Mouse (Mus musculus): ENCODE measurements around the gene 1700028K03Rik.

1700028K03Rik gene

DNA sequence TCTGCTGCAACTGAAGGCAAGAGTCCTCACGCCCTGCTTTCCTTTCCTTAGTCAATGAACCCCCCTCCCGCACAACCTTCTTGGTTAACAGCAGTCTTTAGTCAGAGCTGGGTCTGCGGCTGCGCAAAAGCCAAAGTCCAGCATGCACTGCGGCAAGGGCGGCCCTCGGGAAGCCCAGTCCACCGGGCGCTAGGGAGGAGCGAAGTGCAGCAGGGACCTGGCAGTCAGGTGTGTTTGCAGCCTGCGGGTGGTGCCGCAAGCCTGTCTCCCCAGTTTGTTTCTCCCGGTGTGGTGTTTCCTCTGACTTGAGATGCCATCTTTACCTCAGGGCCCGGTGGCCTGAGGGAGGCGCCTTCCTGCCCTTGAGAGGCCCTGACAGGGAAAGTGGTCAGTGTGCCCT lies at the start of gene 1700028K03Rik:
Gene 1700028K03Rik (plus strand): TSS at position 129 of the 400 bp plus-strand sequence.
- in situ Hi-C loops (cut with MboI, MseI) = no loop called here

DNA sequence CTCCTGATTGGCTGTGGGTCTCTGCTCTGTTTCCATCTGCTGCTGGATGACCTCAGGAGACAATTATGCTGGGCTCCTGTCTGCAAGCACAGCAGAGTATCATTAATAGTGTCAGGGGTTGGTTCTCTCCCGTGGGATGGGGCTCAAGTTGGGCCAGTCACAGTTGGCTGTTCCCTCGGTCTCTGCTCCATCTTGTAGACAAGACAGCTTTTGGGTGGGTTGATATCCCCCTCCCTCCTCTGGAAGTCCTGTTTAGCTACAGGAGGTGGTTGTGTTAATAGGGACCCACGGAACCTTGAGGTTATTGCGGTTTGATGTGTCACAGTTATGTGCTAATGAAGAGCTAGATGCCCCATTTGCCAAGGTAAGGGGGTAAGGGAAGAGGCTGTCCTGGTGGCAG lies 45.5 kb upstream of the 1700028K03Rik start:
- in situ Hi-C loops (cut with MboI, MseI) = no loop called here

DNA sequence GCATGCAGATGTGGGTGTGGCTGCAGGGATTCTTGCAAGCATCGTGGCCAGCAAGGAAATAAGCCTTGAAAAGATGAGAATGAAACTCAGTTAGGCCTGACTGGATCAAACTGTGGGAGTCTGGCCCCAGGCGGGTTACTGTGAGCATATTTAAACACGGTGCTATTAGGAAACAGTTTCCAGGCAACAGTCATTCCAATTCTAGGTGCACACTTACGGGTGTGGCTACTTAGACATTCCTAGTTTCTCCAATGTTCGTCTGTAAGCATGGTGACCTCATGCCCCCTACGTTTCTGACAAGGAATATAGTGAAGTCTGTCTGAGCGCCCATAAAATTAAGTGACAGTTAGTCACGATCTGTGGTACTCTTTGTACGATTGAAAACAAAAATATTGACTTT lies 43.5 kb upstream of the 1700028K03Rik start:
- in situ Hi-C loops (cut with MboI, MseI) = no loop called here

DNA sequence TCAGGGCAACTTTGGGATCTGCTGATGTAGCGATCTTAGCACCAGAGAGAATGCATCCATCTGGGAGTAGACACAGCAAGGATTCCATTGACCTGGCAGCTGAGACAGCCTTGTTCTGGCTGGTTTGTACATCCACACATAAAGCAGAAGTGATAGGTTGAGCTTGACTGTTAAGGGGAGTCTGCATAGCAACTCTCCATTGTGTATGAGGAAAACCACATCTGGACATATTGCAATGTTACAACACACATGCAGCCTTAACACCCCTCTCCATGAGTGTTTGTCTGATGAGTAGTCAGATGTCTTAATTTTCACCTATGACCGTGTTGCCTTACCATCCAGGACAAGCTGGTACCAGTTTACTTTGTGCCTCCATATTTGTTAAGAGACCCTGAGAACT lies 42.0 kb upstream of the 1700028K03Rik start:
- in situ Hi-C loops (cut with MboI, MseI) = no loop called here

DNA sequence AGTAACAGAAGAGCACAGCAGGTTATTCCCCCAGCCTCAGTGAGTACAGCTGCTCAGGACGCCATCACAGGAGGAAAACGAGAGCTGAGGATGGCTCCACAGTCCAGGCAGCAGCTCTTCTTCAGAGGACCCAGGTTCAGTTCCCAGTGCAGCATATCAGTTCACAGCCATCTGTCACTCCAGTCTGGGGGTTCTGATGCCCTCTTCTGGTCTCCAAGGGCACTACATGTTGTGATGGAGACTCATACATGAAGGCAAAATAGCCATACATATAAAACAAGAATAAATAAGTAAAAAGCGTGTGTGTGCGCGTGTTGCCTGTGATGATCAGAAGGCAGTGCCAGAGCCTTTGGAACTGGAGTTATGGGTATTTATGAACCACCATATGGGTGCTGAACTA lies 39.8 kb upstream of the 1700028K03Rik start:
- in situ Hi-C loops (cut with MboI, MseI) = no loop called here

DNA sequence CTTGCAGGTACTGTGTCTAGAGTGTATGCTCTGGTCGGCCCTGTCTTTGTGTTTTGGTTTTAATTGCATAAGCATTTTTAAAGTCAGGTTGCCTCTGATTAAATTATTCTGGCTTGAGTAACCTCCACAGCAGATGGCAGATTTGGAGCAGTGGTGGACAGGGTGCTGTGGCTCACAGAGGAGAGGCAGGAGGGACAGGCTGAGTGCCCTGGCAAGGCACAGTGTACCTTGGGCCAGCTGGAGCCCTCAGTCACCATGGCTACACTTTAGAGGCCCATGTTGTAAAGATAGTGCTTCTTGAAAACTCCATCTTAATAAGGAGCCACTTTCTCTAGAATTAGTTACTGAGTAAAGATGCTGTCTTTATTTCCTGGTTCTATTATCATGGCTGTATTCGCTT lies 38.5 kb upstream of the 1700028K03Rik start:
- in situ Hi-C loops (cut with MboI, MseI) = no loop called here

DNA sequence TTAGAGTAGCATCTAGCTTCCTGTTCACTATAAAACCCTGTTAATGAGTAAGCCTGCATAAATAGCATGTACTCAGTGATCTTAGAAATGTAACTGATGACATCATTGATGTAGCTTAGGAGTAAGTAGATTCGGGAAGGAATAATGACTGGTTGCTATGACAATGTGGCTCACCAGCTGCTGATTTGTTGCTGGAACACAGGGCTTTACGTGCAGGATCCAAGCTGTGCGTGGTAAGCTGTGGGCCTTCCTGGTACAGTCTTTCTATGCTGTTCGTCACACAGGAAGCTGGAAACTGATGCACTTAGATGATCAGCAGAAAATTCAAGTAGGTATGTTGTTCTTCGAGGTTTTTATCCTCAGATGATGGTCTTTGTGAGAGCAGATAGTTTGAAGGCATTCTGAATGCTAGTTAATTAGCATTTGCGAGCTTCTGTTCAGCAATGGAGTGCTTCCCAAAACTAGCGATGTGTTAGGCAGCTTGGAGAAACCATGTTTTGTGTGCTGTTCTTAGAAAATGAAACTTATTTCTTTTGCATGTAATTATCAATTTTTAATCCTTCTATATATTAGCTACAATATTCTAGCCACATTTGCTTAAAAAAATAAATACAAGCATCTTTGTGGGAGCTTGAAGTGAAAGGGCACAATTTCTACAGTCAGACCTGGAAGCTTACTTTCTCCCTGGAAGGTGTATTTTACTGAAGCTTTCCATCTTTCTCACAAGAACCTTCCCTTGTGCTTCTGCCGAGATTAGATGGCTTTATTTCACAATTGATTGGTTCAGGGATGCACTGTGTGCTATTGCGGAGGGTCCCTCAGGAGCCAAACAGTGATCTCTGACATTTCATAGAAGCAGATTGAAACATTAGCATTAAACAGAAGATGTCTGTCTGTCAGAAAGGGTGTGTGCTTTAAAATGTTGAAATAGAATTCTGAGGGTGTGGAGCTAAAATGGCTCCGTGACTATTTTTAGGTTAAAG lies 36.7 kb upstream of the 1700028K03Rik start:
- in situ Hi-C loops (cut with MboI, MseI) = no loop called here

DNA sequence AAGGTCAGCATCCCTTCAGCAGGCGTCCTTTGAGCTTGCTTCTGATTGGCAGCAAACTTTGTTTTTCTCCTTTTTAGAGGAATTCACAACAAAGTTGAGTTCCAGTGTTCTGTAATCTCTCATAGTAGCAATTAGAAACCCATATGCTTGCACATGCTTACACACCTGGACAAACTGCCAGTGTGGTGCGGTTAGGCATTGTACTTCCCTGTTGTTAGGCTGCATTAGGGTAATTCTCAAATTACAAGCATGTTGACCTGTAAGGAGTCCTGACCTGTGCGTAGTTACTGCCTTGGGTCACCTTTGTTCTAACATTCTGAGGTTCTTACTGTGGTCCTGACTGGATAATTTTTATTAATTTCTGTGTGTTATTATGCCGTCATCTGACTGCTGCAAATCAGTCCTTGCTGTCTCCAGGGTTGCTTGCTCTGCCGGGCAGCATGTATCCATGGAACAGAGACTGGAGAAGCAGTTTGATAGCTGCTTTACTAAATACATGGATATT lies 35.7 kb upstream of the 1700028K03Rik start:
- in situ Hi-C loops (cut with MboI, MseI) = no loop called here

DNA sequence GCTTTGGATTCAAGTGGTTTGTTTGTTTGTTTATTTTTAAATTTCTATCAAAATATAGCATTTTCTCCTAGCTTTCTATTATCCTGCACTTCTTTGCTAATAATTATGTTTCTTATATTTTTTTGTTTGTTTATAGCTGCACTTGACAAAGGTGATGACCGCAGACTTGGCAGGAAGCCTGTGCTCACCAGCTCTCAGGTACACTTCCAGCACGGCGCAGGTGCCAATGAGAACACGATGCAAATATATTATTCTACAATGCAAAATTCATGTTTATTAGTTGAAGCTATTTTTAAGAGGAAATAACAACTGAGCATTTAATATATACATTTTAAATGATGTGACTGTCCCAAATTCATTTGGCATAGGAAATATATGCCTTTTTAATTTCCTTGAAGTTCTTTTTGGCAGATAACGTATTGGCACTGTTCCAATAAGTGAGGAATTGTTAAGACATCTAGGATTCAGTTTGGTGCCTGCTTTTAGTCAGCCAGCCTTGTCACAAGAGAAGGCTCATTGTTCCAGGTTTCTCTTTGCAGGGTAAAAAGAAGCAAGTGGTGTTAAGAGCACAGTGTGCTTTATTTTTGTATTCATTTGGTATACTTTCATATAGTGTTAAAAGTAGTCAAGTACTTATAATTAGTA lies 34.5 kb upstream of the 1700028K03Rik start:
- in situ Hi-C loops (cut with MboI, MseI) = no loop called here

DNA sequence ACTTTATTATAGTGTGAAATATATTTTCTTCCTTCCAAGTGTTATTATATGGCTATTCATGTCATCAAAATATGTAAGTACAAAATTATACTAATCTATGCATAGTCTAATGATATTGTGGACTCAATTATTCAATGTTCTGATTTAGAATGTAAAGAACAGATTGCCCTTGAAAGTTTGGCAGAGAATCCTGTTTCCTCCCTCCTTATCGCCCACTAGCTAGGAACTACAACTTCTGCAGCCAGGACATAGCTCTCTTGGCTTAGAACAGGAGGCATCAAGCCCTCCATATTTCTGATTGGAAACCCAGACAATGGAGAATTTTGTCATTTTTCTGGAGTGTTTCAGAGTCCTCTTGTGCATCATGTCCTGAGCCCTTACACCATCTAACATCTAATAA lies 33.8 kb upstream of the 1700028K03Rik start:
- in situ Hi-C loops (cut with MboI, MseI) = no loop called here

DNA sequence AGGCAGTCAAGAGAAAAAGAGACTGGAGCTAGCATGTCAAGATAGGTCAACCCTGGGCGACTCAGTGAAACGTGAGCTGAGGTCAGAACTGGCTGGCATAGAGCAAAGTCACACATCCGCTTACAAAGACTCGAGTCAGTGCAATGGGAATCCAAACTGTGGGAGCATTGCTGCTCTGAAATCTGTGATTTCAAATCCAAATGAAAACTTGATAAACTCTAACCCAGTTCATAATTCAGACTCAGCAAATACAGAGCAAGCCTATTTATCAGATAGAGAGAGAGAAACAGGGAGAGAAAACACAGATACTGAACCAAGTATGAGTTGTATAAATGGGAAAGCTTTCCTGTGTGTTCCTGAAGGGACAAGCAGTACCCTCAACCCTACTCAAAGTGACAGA lies 27.2 kb upstream of the 1700028K03Rik start, which contains the start of gene Gm42669:
Gene Gm42669 (plus strand): TSS at position 301 of the 400 bp plus-strand sequence.
- in situ Hi-C loops (cut with MboI, MseI) = no loop called here

DNA sequence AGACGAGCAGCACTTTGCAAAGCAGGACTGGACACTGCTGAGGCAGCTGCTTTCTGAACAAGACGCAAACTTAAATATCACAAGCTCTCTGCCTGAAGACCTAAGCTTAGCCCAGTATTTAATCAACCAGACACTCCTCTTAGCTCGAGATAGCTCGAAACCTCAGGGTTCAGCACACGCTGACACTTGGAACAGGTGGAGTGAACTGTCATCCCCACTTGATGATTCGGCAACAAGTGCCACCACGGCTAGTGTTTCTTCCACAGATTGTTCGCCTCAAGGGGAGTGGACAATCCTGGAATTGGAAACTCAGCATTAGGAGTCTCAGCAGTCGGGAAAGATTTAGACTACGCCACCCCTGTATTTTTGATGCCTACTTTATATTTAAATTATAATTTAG lies 24.0 kb upstream of the 1700028K03Rik start:
- in situ Hi-C loops (cut with MboI, MseI) = loop anchor here (10.0 kb wide), 1 partner anchor 506 kb away; no protein-coding TSS in a partner anchor

DNA sequence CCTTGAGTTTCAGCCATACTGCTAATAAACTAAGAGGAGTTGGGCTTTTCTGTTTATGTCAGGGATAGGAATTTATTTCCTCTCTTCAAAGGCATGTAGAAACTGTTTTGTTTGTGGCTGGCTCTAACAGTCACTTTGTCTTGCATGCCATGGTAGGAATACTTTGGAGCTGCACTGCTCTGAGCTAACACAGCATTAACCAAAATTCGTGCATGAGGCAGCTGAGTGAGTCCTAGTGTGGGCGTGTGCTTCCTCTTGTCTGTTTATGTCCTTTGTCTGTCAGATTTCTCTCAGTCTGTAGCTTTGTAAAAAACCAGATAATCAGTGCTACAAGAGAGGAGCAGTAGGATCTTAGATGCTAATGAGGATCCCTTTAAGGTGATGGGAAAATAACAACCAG lies 23.2 kb upstream of the 1700028K03Rik start:
- in situ Hi-C loops (cut with MboI, MseI) = loop anchor here (10.0 kb wide), 1 partner anchor 507 kb away; no protein-coding TSS in a partner anchor

DNA sequence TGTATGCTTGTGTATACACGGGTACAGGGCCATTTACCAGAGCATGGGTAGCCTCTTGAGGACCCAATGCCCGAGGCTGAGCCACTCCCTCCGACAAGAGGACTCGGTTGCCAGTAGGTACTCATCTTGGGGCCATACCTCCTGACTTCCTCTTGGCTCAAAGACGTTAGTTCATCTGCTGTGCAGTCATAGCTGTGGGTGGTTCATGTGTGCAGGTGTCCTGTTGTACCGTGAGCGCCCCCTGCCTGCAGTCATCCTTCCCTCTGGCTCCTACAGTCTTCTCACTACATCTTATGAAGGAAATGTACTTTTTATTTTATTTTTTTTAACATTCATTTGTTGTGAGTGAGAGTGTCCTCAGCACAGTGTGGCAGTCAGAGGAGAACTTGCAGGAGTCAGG lies 20.9 kb upstream of the 1700028K03Rik start:
- in situ Hi-C loops (cut with MboI, MseI) = loop anchor here (10.0 kb wide), 1 partner anchor 509 kb away; no protein-coding TSS in a partner anchor

DNA sequence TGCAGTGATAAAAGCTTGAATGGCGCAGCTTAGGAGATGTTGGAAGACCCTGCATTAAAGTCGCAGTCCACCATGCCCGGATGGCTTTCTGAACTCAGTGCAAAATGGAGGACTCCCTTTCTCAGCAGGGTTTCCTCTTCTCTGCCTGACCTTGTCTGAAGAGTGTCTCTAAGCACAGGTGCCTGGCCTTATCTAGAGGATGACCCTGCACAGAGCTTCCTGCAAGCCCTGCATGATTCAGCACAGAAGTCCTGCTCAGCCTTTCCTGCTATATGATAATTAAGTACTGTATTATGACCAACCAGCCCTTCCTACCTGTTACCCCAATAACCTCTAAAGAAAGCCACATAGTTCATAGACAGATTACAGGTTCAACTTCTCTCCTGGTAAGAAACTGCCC lies 19.1 kb upstream of the 1700028K03Rik start:
- in situ Hi-C loops (cut with MboI, MseI) = loop anchor here (10.0 kb wide), 1 partner anchor 511 kb away; no protein-coding TSS in a partner anchor

DNA sequence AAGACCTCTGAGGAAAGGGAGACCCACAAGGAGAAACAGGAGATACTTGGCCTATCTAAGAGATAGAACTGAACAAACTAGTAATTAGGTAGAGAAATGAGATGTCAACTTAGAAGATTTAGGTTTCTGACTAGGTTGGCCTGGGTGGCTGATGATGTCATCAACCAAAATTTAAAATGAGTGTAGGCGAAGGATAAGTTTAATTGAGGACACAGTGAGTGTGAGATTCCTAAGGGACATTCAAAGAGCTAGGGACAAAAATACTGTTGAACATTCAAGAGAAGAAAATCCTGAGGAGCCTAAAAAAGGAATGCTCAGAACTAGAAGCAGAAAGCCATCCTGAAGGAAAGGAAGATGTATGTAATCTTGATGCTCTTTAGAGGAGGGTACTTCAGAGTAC lies 18.4 kb upstream of the 1700028K03Rik start:
- in situ Hi-C loops (cut with MboI, MseI) = loop anchor here (10.0 kb wide), 1 partner anchor 511 kb away; no protein-coding TSS in a partner anchor

DNA sequence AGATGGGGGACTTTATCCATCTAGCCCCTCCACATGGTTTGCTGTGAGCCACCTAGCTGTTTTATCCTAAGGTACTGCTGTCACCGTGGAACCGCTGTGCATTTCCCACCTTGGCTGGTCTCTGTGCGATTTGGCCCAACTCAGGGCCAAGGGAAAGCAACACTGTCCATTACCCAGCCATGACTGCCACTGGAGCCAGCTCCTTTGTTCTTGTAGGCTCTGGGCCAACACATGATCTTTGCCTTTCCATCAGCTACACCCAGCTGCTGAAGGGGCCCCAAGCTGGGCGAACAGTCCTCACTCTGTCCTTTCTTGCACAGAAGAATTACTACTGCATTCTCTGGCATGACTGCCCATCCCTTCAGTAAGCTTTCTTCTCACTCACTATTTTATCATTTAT lies 15.9 kb upstream of the 1700028K03Rik start:
- in situ Hi-C loops (cut with MboI, MseI) = loop anchor here (10.0 kb wide), 1 partner anchor 514 kb away; no protein-coding TSS in a partner anchor

DNA sequence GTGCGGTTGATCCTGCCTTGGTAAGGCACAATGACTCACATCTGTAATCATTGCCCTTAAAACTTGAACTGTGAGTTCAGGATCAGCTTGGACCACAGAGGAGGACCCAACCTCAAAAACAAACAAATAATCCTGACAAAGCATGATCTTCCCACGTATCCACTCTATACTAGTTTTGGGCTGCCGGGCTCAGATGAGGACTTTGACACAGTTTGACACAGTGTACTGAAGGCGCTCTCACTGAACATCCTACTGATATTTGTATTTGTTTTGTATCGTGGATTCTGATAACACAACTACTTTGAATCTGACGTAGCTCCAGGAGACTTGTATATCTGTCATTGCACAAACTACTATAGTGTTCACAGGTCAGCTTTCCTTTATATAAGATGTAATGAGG lies 13.1 kb upstream of the 1700028K03Rik start:
- in situ Hi-C loops (cut with MboI, MseI) = no loop called here

DNA sequence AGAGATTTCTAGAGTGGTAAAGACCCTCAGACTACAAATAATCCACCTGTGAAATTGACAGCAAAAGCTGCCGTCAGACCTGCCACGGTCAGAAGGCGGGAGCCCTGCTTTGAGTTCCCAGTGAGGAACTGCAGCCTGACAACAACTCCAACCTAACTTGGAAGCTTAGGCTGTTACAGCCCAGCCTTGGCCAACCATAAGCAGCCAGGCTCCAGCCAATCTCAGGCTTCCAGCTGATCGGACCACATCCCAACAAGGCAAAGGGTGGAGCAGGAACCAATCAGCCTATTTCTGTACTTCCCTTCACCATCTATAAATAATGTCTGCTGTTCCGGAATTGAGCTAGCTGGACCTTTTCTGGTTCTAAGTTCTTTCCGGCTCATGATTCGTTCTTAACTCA lies 12.6 kb upstream of the 1700028K03Rik start:
- in situ Hi-C loops (cut with MboI, MseI) = no loop called here

DNA sequence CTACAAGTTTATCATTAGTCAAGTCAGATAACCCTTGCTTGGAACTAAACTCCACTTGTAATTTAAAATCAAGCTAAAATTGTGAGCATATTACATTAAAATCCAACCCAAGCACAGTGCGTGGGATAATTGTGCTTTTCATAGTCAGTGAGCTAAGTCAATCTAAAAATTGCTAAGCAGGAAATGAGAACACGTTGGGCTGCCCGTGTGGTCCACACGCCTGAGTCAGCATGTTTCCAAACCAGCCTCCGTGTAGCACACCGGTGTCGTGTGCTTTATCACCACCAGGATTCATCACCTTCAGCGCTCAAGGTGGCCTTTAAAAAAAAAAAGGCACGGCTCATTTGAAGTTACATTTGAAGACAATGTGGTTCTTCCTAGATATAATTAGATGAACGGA lies 10.2 kb upstream of the 1700028K03Rik start:
- in situ Hi-C loops (cut with MboI, MseI) = no loop called here

DNA sequence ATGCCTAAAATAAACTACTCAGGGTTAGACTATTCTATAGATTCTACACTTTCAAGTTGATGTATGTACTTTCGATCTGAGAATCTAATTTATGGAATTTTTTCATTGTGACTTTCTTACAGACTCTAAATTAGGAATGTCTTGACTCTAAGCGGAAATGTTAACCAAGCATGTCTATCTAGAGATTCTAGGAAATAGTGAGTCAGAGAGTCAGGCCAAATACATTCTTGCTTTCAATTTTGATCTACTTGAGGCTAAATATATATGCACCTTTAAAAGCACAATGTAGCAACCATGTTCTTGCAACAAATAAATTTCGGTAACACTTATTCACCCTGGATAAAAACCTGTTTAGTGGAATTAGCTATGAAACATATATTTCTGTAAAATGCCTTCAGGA lies 5.7 kb upstream of the 1700028K03Rik start:
- in situ Hi-C loops (cut with MboI, MseI) = no loop called here

DNA sequence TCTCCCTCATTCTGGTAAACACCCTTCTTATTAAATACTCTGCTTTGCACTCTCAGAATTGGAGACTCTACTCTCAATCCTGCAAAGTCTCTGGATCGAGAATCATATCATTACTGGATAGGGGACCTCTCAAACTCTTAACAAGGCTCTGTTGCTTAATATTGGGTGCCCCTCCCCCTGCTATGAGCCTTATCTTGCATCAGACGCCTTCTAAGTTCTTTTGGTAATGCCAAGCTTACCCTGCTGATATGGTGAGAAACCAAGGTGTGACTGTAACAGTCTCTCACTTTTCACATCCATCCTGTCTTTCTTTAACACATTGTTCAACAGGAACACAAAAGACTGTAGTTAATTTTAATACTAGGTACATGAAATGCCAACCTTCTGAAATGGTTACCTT lies 919 bp upstream of the 1700028K03Rik start:
- in situ Hi-C loops (cut with MboI, MseI) = no loop called here

Measured in regulatory T cell (primary cell).